Mouse (Mus musculus): ENCODE results near the gene Zfp553. TPM values are rescaled to one million over a fixed set of nuclear protein-coding genes. Genes with fewer than 3 reads are reported as not detected.

The Zfp553 gene
- polyA plus RNA-seq, 1 experiment from 2014 or later = 81.0 TPM

GRCm38 (mm10) chr7:127214521-127214920, 18.3 kb upstream of the Zfp553 start:
- no peaks in the 10 kb centered on the region for H3K9me3 ChIP-seq
- H3K27me3 ChIP-seq (ENCODE audit: insufficient read depth, poor library complexity, severe bottlenecking) = peaks cover 37% of the 10 kb centered on the region
- H3K27ac ChIP-seq = no peak overlapping the region
- 0 out of 2 replicates have a peak, but pooled peaks cover 4% of the 10 kb centered on the region for H3K36me3 ChIP-seq
- DNase-seq (ENCODE audit: low spot score) = no peak
- peak overlapping the region; percentile 42 for H3K4me3 ChIP-seq
- WGBS = 23% methylated on average over 21 of the region's 21 CpGs
- peaks cover 23% of the 10 kb centered on the region; the same call in 1 of the 2 replicates for H3K4me1 ChIP-seq (replicated peaks)

GRCm38 (mm10) chr7:127214981-127215871, 17.6 kb upstream of the Zfp553 start:
- peak; percentile 69 for DNase-seq (ENCODE audit: low spot score)
- 24% methylated on average over 33 of the region's 33 CpGs for WGBS

GRCm38 (mm10) chr7:127216307-127216706, 16.6 kb upstream of the Zfp553 start:
- 0 out of 2 replicates have a peak, but pooled peaks cover 4% of the 10 kb centered on the region for H3K36me3 ChIP-seq
- WGBS = 84% methylated on average over 5 of the region's 5 CpGs

More at GRCm38 (mm10) chr7:127214981-127215871, 17.6 kb upstream of the Zfp553 start:
- 0 out of 2 replicates have a peak, but pooled peaks cover 4% of the 10 kb centered on the region for H3K36me3 ChIP-seq
- H3K27me3 ChIP-seq (ENCODE audit: insufficient read depth, poor library complexity, severe bottlenecking) = peaks cover 37% of the 10 kb centered on the region
- no peaks in the 10 kb centered on the region for H3K9me3 ChIP-seq
- peak overlapping the region; percentile 42 for H3K4me3 ChIP-seq
- peaks cover 18% of the 10 kb centered on the region; the same call in 1 of the 2 replicates for H3K4me1 ChIP-seq (replicated peaks)
- H3K27ac ChIP-seq = no peak overlapping the region

GRCm38 (mm10) chr7:127217475-127217874, 15.4 kb upstream of the Zfp553 start:
- H3K4me1 ChIP-seq (replicated peaks) = peaks cover 15% of the 10 kb centered on the region; the same call in 1 of the 2 replicates
- H3K36me3 ChIP-seq = peaks cover 11% of the 10 kb centered on the region; the same call in 1 of the 2 replicates
- DNase-seq (ENCODE audit: low spot score) = no peak
- WGBS = 90% methylated on average over 6 of the region's 6 CpGs
- no peak overlapping the region for H3K27ac ChIP-seq
- H3K9me3 ChIP-seq = 0 out of 2 replicates have a peak, but pooled peaks cover 2% of the 10 kb centered on the region
- H3K4me3 ChIP-seq = no peak overlapping the region
- H3K27me3 ChIP-seq (ENCODE audit: insufficient read depth, poor library complexity, severe bottlenecking) = peaks cover 28% of the 10 kb centered on the region

More at GRCm38 (mm10) chr7:127216307-127216706, 16.6 kb upstream of the Zfp553 start:
- Histone ChIP-seq H3K9me3 (no peaks in the 10 kb centered on the region), H3K27ac (no peak overlapping the region), H3K4me1 (replicated peaks) (peaks cover 17% of the 10 kb centered on the region; the same call in 1 of the 2 replicates), H3K4me3 (no peak overlapping the region), H3K27me3 (ENCODE audit: insufficient read depth, poor library complexity, severe bottlenecking) (peaks cover 33% of the 10 kb centered on the region)
- no peak for DNase-seq (ENCODE audit: low spot score)

GRCm38 (mm10) chr7:127217901-127218642, 14.8 kb upstream of the Zfp553 start:
- Histone ChIP-seq H3K27me3 (ENCODE audit: insufficient read depth, poor library complexity, severe bottlenecking) (peaks cover 22% of the 10 kb centered on the region), H3K36me3 (peaks cover 17% of the 10 kb centered on the region; the same call in 1 of the 2 replicates), H3K4me1 (replicated peaks) (peaks cover 15% of the 10 kb centered on the region; the same call in 1 of the 2 replicates), H3K4me3 (no peak overlapping the region), H3K9me3 (0 out of 2 replicates have a peak, but pooled peaks cover 2% of the 10 kb centered on the region), H3K27ac (no peak overlapping the region)
- no peak for DNase-seq (ENCODE audit: low spot score)
- 79% methylated on average over 10 of the region's 10 CpGs for WGBS

GRCm38 (mm10) chr7:127218670-127219069, 14.2 kb upstream of the Zfp553 start:
- DNase-seq (ENCODE audit: low spot score) = no peak
- Histone ChIP-seq H3K9me3 (0 out of 2 replicates have a peak, but pooled peaks cover 2% of the 10 kb centered on the region), H3K27me3 (ENCODE audit: insufficient read depth, poor library complexity, severe bottlenecking) (peaks cover 17% of the 10 kb centered on the region), H3K4me1 (replicated peaks) (peaks cover 15% of the 10 kb centered on the region; the same call in 1 of the 2 replicates), H3K36me3 (peaks cover 23% of the 10 kb centered on the region), H3K4me3 (no peak overlapping the region), H3K27ac (no peak overlapping the region)
- 94% methylated on average over 4 of the region's 4 CpGs for WGBS

- Histone ChIP-seq H3K27me3 (ENCODE audit: insufficient read depth, poor library complexity, severe bottlenecking) (no peaks in the 10 kb centered on the region; the same call in 1 of the 2 replicates), H3K4me1 (replicated peaks) (no peaks in the 10 kb centered on the region), H3K36me3 (peaks cover 35% of the 10 kb centered on the region), H3K27ac (no peak overlapping the region), H3K9me3 (0 out of 2 replicates have a peak, but pooled peaks cover 2% of the 10 kb centered on the region), H3K4me3 (no peak overlapping the region)
- WGBS = 89% methylated on average over 6 of the region's 6 CpGs
- DNase-seq (ENCODE audit: low spot score) = no peak
These were observed 12.4 kb upstream of the Zfp553 start for GRCm38 (mm10) chr7:127220440-127220839.

- WGBS = 97% methylated on average over 3 of the region's 3 CpGs
- no peak for DNase-seq (ENCODE audit: low spot score)
- no peak overlapping the region for H3K4me3 ChIP-seq
- peaks cover 52% of the 10 kb centered on the region for H3K36me3 ChIP-seq
- no peaks in the 10 kb centered on the region for H3K27me3 ChIP-seq (ENCODE audit: insufficient read depth, poor library complexity, severe bottlenecking)
- H3K4me1 ChIP-seq (replicated peaks) = no peaks in the 10 kb centered on the region
- 0 out of 2 replicates have a peak, but pooled peaks cover 2% of the 10 kb centered on the region for H3K9me3 ChIP-seq
- no peak overlapping the region for H3K27ac ChIP-seq
These were observed 9.8 kb upstream of the Zfp553 start for GRCm38 (mm10) chr7:127223106-127223505.

- no peak overlapping the region for H3K27ac ChIP-seq
- peaks cover 55% of the 10 kb centered on the region for H3K36me3 ChIP-seq
- no peaks in the 10 kb centered on the region for H3K4me1 ChIP-seq (replicated peaks)
- 82% methylated on average over 6 of the region's 6 CpGs for WGBS
- 0 out of 2 replicates have a peak, but pooled peaks cover 2% of the 10 kb centered on the region for H3K9me3 ChIP-seq
- DNase-seq (ENCODE audit: low spot score) = no peak
- no peak overlapping the region for H3K4me3 ChIP-seq
- H3K27me3 ChIP-seq (ENCODE audit: insufficient read depth, poor library complexity, severe bottlenecking) = no peaks in the 10 kb centered on the region
These were observed 9.1 kb upstream of the Zfp553 start for GRCm38 (mm10) chr7:127223515-127224478.

GRCm38 (mm10) chr7:127224616-127225015, 8.2 kb upstream of the Zfp553 start:
- DNase-seq (ENCODE audit: low spot score) = no peak
- no peak overlapping the region for H3K4me3 ChIP-seq
- 0 out of 2 replicates have a peak, but pooled peaks cover 2% of the 10 kb centered on the region for H3K9me3 ChIP-seq
- no peaks in the 10 kb centered on the region for H3K27me3 ChIP-seq (ENCODE audit: insufficient read depth, poor library complexity, severe bottlenecking)
- H3K4me1 ChIP-seq (replicated peaks) = peaks cover 4% of the 10 kb centered on the region; the same call in 1 of the 2 replicates
- WGBS = 93% methylated on average over 6 of the region's 6 CpGs
- H3K27ac ChIP-seq = no peak overlapping the region
- peaks cover 64% of the 10 kb centered on the region for H3K36me3 ChIP-seq

- Histone ChIP-seq H3K4me3 (no peak overlapping the region), H3K27me3 (ENCODE audit: insufficient read depth, poor library complexity, severe bottlenecking) (no peaks in the 10 kb centered on the region), H3K27ac (no peak overlapping the region), H3K9me3 (0 out of 2 replicates have a peak, but pooled peaks cover 2% of the 10 kb centered on the region), H3K4me1 (replicated peaks) (peaks cover 11% of the 10 kb centered on the region), H3K36me3 (peaks cover 71% of the 10 kb centered on the region)
- WGBS = 92% methylated on average over 11 of the region's 11 CpGs
- DNase-seq (ENCODE audit: low spot score) = no peak
These were observed 7.5 kb upstream of the Zfp553 start for GRCm38 (mm10) chr7:127225147-127225995.
